Mouse (Mus musculus): ENCODE measurements around the gene Shc1.

DNA sequence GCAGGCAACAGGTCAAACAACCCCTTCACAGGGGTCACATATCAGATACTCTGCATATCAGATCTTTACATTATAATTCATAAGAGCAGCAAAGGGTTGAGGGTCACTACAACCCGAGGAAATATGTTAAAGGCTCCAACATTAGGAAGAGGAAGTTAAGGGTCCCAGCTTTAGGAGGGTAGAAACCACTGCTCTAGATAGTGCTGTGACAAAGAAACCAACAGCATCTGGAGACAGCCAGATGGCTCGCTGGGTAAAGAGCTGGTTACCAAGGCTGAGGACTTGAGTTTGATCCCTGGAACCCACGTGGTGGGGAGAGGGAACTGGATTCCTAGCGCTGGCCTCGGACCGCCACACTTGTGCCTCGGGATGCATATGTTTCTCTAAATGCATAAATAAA is 54.0 kb downstream of the Shc1 start:
- no peak for TF ChIP-seq CTCF (IDR thresholded peaks at IDR 0.05; ENCODE audit: extremely low read depth, insufficient read depth, low read length)
- TF ChIP-seq POLR2A (IDR thresholded peaks at IDR 0.05; ENCODE audit: extremely low read depth, insufficient read depth, low read length): no peak
